Mouse (Mus musculus) cerebellum, adult 18-20 months (tissue): ENCODE results near the gene Gna12.

Source experiments
- DNase-seq, 2 experiments: peaks; one replicate each; pipeline ENCODE4 v3.0.0; 2021

Gene Gna12

GRCm38 (mm10) chr5:140830314-140831063 lies at the start of gene Gna12:
Gna12 (minus strand) TSS chr5:140830431.
- peak; percentile 96 to 99 for DNase-seq

DNA sequence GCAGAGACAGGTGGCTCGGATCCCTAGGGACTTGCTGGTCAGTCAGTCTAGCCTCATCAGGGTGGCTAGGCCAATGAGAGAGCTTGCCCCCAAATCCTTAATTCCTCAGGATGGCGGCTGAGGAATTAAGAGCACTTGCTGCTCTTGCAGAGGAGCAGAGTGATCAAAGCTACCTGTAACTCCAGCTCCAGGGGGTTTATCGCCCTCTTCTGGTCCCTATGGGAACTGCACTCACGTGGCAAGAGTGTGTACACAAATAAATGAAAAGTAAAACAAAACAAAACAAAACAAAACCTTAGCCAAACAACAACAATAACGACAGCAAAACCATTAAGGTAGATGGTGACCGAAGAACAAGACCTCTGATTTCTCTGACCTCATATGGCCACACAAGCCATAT lies 48.4 kb upstream of the Gna12 start:
- DNase-seq = no peak

GRCm38 (mm10) chr5:140873736-140874307 lies 43.6 kb upstream of the Gna12 start:
- no peak for DNase-seq

DNA sequence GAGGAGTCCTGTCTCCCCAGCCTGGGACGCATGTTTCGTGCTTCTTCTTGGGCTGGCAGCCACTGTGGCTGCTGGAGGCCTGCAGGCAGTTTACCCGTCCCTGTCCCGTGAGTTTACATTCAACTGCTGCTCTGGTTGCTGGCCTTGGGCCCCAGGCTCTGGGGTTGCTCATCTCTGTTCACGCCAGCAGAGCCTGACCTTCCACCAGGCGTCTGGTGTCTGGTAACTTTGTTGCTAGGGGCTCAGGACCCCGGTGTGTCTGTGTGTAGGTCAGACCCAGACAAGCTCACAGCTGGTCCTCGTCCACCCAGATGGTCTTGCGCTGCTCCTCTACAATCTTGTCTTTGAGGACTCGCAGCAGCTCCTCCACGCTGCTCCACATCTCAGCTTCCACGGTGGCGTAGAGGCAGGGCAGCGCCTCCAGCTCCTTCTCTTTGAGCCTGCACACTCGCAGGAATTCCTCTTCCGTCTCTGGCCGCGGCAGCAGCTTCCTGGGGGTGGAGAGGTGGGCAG lies 42.9 kb upstream of the Gna12 start:
- DNase-seq = no peak

- no peak for DNase-seq
These were observed 42.4 kb upstream of the Gna12 start for GRCm38 (mm10) chr5:140872532-140873038.

DNA sequence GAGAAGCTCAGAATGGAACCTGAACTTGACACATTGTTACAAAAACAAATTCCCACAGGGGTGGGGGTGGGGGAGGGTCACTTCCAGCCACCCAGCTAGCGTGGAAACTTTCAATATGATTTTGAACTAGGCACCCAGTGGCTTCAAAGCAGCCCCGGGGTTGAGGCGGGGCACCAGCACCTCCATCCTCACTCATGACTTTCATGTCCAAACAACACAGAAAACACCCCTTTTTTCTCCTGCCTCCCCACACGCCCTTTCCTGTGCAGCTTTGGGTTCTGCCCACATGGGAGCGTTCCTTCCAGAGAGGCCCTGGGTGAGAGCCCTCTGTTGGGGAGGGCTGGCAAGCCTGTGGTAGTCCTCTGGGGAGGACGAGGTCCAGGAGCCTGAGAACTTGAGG lies 41.0 kb upstream of the Gna12 start:
- no peak for DNase-seq

DNA sequence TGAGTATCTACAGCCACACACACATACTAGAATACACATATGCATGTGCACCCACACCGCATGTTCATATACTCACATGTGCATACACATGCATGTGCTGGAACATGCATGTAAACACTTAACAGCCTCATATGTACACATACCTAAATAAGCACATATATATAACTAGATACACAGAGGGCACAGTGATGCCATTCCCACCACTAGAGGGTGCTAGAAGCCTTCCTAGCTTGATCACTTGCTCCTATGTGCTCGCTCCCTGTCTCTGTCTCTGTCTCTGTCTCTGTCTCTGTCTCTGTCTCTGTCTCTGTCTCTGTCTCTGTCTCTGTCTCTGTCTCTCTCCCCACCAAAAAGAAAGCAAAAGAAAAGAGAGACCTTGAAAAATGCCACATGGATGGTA lies 38.8 kb upstream of the Gna12 start:
- peak; percentile 23 to 43 for DNase-seq

GRCm38 (mm10) chr5:140859730-140860129 lies 29.5 kb upstream of the Gna12 start:
- no peak for DNase-seq

GRCm38 (mm10) chr5:140858335-140858734 lies 28.1 kb upstream of the Gna12 start:
- DNase-seq = no peak

- no peak for DNase-seq
These were observed 27.4 kb upstream of the Gna12 start for GRCm38 (mm10) chr5:140857432-140858154.

GRCm38 (mm10) chr5:140855909-140856530 lies 25.8 kb upstream of the Gna12 start:
- DNase-seq = no peak

DNA sequence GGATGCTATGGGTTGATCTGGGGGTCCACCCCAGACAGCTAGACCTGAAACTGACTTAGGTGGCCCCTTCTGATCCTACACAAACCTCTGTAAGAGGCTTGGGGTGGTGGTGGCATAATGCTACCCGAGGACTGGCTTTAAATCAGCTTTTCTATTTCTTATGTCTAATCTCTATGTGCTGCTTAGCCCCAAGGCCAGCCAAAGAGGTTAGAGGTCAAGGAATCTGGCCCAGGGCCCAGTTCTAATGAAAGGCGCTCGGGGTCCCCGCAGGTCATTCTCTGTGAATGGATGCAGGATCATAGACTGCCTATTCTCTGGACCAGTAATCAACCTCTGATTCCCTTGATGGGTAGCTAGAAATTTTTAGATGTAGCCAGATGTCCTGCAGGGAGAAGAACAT lies 24.5 kb upstream of the Gna12 start:
- no peak for DNase-seq

DNA sequence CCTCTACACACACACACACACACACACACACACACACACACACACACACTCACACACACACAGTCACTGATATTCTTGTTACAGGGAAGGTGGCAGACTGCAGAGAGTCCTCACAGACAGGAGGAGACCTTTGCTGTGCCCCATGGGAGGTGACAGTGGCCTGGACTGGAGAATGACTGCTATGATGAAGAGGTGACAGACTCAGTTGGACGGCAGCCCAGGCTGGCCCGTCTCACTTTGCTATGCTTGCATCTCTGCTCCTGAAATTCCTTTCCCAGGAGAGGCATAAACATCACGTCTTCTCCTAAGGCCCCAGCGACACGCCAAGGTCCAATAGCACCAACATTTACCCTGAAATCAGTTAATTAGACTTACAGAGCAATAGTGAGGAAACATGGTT lies 23.5 kb upstream of the Gna12 start:
- no peak for DNase-seq

DNA sequence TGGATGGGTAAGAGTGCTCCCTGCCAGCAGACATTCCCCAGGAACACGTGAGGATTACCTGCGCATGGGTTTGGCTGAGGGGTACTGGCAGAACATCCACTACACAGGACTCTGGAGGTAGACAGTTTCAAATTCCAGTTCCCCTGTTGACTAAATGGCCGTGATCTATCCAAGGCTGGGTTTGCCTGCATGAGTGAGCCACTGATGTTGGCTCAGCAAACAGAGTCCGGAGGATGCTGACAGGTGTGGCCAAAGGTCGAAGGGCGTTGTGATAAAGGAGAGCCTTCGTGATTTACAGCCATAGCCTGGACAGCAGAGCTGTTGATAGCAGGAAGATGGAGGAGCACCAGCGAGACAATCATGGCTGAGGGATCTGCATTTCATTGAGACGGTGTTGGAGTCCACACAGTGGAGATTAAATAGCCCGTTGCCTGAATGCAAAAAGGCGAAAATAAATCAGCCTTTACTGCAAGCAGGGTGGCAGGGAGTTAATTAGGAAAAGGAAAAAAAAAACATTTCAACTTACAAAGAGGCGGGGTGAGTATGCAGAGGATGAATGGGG lies 22.3 kb upstream of the Gna12 start:
- no peak for DNase-seq

- DNase-seq = peak; percentile 44 to 54
These were observed 17.1 kb upstream of the Gna12 start for GRCm38 (mm10) chr5:140847300-140847729.

GRCm38 (mm10) chr5:140841942-140842341 lies 11.7 kb upstream of the Gna12 start:
- no peak for DNase-seq

DNA sequence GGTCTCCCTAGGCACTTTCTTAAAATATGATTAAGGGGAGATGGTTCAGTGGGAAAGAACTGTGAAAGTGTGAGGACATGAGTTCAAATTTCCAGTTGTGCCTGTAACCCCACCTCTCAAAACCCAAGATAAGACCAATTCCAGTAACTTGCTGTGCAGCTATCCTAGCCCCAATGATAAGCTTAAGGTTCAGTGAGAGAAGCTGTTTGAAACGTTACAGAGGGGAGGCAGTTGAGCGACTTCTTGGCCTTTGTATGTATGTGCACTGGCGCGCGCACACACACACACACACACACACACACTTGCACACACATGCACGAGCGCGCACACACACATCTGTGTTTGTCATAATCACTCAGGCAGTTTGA lies 817 bp upstream of the Gna12 start:
- no peak for DNase-seq

DNA sequence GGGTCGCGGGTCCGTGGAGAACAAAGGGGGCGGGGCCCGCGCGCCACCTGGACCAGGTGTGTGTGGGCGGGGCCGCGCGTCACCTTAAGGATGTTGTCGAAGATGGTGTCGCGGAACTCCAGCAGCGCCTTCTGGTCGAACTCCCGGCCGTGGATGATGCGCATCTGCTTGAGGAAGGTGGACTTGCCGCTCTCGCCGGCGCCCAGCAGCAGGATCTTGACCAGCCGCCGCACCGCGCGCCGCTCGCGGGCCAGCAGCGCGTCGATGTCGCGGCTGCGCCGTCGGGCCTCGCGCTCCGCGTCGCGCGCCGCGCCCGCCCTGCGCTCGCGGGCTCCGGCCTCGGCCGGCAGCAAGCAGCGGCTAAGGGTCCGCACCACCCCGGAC lies 328 bp downstream of the Gna12 start:
- peak; percentile 55 to 69 for DNase-seq

- no peak for DNase-seq
These were observed 935 bp downstream of the Gna12 start for GRCm38 (mm10) chr5:140829081-140829910.

- DNase-seq = no peak
These were observed 1.9 kb downstream of the Gna12 start for GRCm38 (mm10) chr5:140828363-140828762.

GRCm38 (mm10) chr5:140827896-140828295 lies 2.3 kb downstream of the Gna12 start:
- no peak for DNase-seq

GRCm38 (mm10) chr5:140827413-140827812 lies 2.8 kb downstream of the Gna12 start:
- DNase-seq = no peak
